Mouse (Mus musculus): Measurements from ENCODE around the gene Lrrtm4.

- no peak for TF ChIP-seq CTCF (IDR thresholded peaks at IDR 0.05; ENCODE audit: extremely low read depth, insufficient read depth, low read length)
- TF ChIP-seq POLR2A (IDR thresholded peaks at IDR 0.05; ENCODE audit: extremely low read depth, insufficient read depth, low read length): no peak
Observed at GRCm38 (mm10) chr6:80078001-80078400, 59.3 kb downstream of the Lrrtm4 start.
